Comparison of ENCODE assay signal across 10 mouse cellular contexts in the genomic region with DNA sequence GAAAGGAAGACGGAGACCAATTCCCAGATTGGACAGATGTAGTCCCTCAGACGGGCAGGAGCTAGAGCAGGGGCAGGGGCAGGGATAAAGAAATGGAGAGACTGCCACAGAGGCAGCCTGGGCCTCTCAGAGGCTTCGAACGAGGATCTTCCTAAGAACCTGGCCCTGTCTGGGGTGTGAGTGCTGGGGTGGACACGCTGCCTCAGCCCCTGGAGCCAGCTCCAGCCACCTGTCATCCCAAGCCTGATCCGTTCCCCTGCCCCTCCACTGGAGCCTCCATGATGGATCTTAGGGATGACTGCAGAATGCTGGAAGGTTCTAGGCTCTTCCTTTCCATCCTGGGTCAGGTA. TPM values are rescaled to one million over a fixed set of nuclear protein-coding genes. Genes with fewer than 3 reads are reported as not detected.
DNase-seq lines count a peak whose midpoint lies in the region; ATAC-seq and TF ChIP-seq lines count a peak whose summit lies in the region.
"Had no signal": no experiment of that assay in that cellular context is flagged by ENCODE, and none has a peak within 500 bp of the region (broad histone marks: within the 10 kb centered on the region; RNA-seq: fewer than 3 reads in every experiment).

No protein-coding gene starts in this region.

- TF ChIP-seq POLR2A in brain, embryonic 14.5 days (IDR thresholded peaks at IDR 0.05; ENCODE audit: borderline replicate concordance, extremely low read depth, insufficient read depth, insufficient read length, poor library complexity, severe bottlenecking) = no peak

- peak overlapping the region; percentile 84 for H3K27ac ChIP-seq in heart, embryonic 10.5 days
- peak overlapping the region; percentile 84 to 90 for H3K27ac ChIP-seq in heart, embryonic 14.5 days (replicated peaks in 1 of 2; ENCODE audit: control insufficient read depth in 1 of 2, insufficient read depth in 1 of 2, low read depth in 2 of 2, low read length in 2 of 2)
- peak overlapping the region; percentile 51 for H3K27ac ChIP-seq in liver, postnatal 0 days (ENCODE audit: low read depth)
- H3K27ac ChIP-seq: liver, embryonic 14.5 days had no signal

- no peaks in the 10 kb centered on the region for H3K27me3 ChIP-seq in heart, embryonic 10.5 days (ENCODE audit: insufficient read depth, poor library complexity, severe bottlenecking)
- no peaks in the 10 kb centered on the region for H3K27me3 ChIP-seq in heart, embryonic 14.5 days (ENCODE audit: control insufficient read depth, insufficient read depth, low read length)
- H3K27me3 ChIP-seq in liver, postnatal 0 days (ENCODE audit: insufficient read depth, low read length) = no peaks in the 10 kb centered on the region

- H3K36me3 ChIP-seq in heart, embryonic 10.5 days = 0 out of 2 replicates have a peak, but pooled peaks cover 5% of the 10 kb centered on the region
- H3K36me3 ChIP-seq in heart, embryonic 14.5 days (ENCODE audit: control insufficient read depth, insufficient read depth, low read length) = no peaks in the 10 kb centered on the region; the same call in 1 of the 2 replicates
- H3K36me3 ChIP-seq in liver, postnatal 0 days (replicated peaks; ENCODE audit: insufficient read depth, low read length) = no peaks in the 10 kb centered on the region

- no peaks in the 10 kb centered on the region for H3K9me3 ChIP-seq in heart, embryonic 10.5 days
- no peaks in the 10 kb centered on the region for H3K9me3 ChIP-seq in heart, embryonic 14.5 days (ENCODE audit: control insufficient read depth, low read length)
- no peaks in the 10 kb centered on the region for H3K9me3 ChIP-seq in liver, postnatal 0 days (ENCODE audit: low read length)

- H3K4me2 ChIP-seq in heart, embryonic 14.5 days (ENCODE audit: low read length) = peak overlapping the region; percentile 41; the same call in 1 of the 2 replicates
- no peak overlapping the region for H3K4me2 ChIP-seq in liver, postnatal 0 days (ENCODE audit: low read depth, low read length)

- TF ChIP-seq EP300 in liver, postnatal 0 days (IDR thresholded peaks at IDR 0.05; ENCODE audit: low read depth) = no peak

- TF ChIP-seq CTCF in brain, embryonic 14.5 days (IDR thresholded peaks at IDR 0.05; ENCODE audit: borderline replicate concordance, extremely low read depth, insufficient read depth, insufficient read length) = no peak
- TF ChIP-seq CTCF in liver, postnatal 0 days (IDR thresholded peaks at IDR 0.05; ENCODE audit: low read depth) = no peak

- no peak for DNase-seq in heart, embryonic 10.5 days (ENCODE audit: low spot score)
- no peak for DNase-seq in heart, adult 8-10 months (ENCODE audit: low spot score)
- peak; percentile 45 for DNase-seq in brain, embryonic 14.5 days (ENCODE audit: low read depth)
- DNase-seq in liver, postnatal 0 days = no peak
- no peak for DNase-seq in urinary bladder, postnatal 36 days (ENCODE audit: low spot score in 2 of 2)
- DNase-seq in natural killer cell, adult 2 months (ENCODE audit: low spot score in 2 of 2) = no peak
- DNase-seq: thymus, postnatal 25 days had no signal

- no peak for ATAC-seq in heart, embryonic 14.5 days (ENCODE audit: insufficient number of reproducible peaks, insufficient read depth, low FRiP score, low read depth)
- no peak for ATAC-seq in liver, postnatal 0 days
- ATAC-seq in erythroid progenitor cell, adult 5-6 weeks (replicated peaks; ENCODE audit: low FRiP score, poor library complexity, severe bottlenecking) = no peak

- peak overlapping the region; percentile 46 for H3K9ac ChIP-seq in heart, embryonic 14.5 days (ENCODE audit: low read length)
- no peak overlapping the region for H3K9ac ChIP-seq in liver, postnatal 0 days (replicated peaks)
- H3K9ac ChIP-seq: liver, embryonic 14.5 days had no signal

- WGBS in heart, embryonic 10.5 days = 57% methylated on average over 6 of the region's 6 CpGs
- WGBS in heart, embryonic 14.5 days = 68% methylated on average over 6 of the region's 6 CpGs
- 49% methylated on average over 6 of the region's 6 CpGs for WGBS in liver, postnatal 0 days (ENCODE audit: insufficient replicate concordance)

- peaks cover 88% of the 10 kb centered on the region for H3K4me1 ChIP-seq in heart, embryonic 10.5 days
- H3K4me1 ChIP-seq in heart, embryonic 14.5 days (ENCODE audit: control insufficient read depth in 2 of 2, insufficient read depth in 2 of 2, low read length in 2 of 2) = peaks cover 55 to 71% of the 10 kb centered on the region in 2 experiments
- peaks cover 25% of the 10 kb centered on the region for H3K4me1 ChIP-seq in liver, postnatal 0 days (ENCODE audit: insufficient read depth)

- H3K4me3 ChIP-seq in heart, embryonic 10.5 days = no peak overlapping the region
- no peak overlapping the region for H3K4me3 ChIP-seq in heart, embryonic 14.5 days (ENCODE audit: control insufficient read depth in 1 of 2, insufficient read depth in 1 of 2, low read depth in 1 of 2, low read length in 2 of 2)
- H3K4me3 ChIP-seq in liver, postnatal 0 days (ENCODE audit: low read depth, low read length) = no peak overlapping the region

RNA-seq across cellular contexts. Expression of gene Cuedc1, which starts 20.2 kb away (rescaled TPM):
- 15.1 and 17.9 TPM in 2 replicates for polyA plus RNA-seq in heart, embryonic 10.5 days (2016; fragmentation: Nextera tagmentation; extraction: Ambion mirVana)
- total RNA-seq in heart, adult 8-10 months (2022) = 10 to 100 TPM; 47.5 to 55.7 (median 51.0) TPM
- polyA plus RNA-seq in brain, embryonic 14.5 days (2012; rRNA removed) = 33.1 and 53.2 TPM in 2 replicates
- 14.3 and 17.0 TPM in 2 replicates for polyA plus RNA-seq in heart, embryonic 14.5 days (2014; fragmentation: Nextera tagmentation; extraction: Ambion mirVana)
- 1.2 and 1.6 TPM in 2 replicates for polyA plus RNA-seq in liver, postnatal 0 days (2015; fragmentation: Nextera tagmentation; extraction: Ambion mirVana)
- total RNA-seq in erythroid progenitor cell, adult 5-6 weeks (2015; ENCODE audit: low replicate concordance) = 0.84 TPM in 1 of 2 replicates, not detected in the other
- total RNA-seq in erythroid progenitor cell, adult 5-6 weeks (2017; ENCODE audit: low replicate concordance) = 0.39 TPM in 1 of 2 replicates, not detected in the other

RNA-seq across cellular contexts. Expression of gene Vezf1, which starts 50.0 kb away (rescaled TPM):
- polyA plus RNA-seq in heart, embryonic 10.5 days (2016; fragmentation: Nextera tagmentation; extraction: Ambion mirVana) = 24.2 and 34.1 TPM in 2 replicates
- total RNA-seq in heart, adult 8-10 months (2022) = 10 to 100 TPM; 39.8 to 44.7 (median 41.8) TPM
- polyA plus RNA-seq in brain, embryonic 14.5 days (2012; rRNA removed) = 45.0 and 58.4 TPM in 2 replicates
- polyA plus RNA-seq in heart, embryonic 14.5 days (2014; fragmentation: Nextera tagmentation; extraction: Ambion mirVana) = 23.9 and 26.2 TPM in 2 replicates
- polyA plus RNA-seq in liver, postnatal 0 days (2015; fragmentation: Nextera tagmentation; extraction: Ambion mirVana) = 6.3 TPM in 2 replicates
- total RNA-seq in erythroid progenitor cell, adult 5-6 weeks (2015; ENCODE audit: low replicate concordance) = 29.6 and 37.3 TPM in 2 replicates
- total RNA-seq in erythroid progenitor cell, adult 5-6 weeks (2017; ENCODE audit: low replicate concordance) = 16.3 and 17.8 TPM in 2 replicates
